10 mouse cellular contexts compared by ENCODE assay signal in the genomic region with DNA sequence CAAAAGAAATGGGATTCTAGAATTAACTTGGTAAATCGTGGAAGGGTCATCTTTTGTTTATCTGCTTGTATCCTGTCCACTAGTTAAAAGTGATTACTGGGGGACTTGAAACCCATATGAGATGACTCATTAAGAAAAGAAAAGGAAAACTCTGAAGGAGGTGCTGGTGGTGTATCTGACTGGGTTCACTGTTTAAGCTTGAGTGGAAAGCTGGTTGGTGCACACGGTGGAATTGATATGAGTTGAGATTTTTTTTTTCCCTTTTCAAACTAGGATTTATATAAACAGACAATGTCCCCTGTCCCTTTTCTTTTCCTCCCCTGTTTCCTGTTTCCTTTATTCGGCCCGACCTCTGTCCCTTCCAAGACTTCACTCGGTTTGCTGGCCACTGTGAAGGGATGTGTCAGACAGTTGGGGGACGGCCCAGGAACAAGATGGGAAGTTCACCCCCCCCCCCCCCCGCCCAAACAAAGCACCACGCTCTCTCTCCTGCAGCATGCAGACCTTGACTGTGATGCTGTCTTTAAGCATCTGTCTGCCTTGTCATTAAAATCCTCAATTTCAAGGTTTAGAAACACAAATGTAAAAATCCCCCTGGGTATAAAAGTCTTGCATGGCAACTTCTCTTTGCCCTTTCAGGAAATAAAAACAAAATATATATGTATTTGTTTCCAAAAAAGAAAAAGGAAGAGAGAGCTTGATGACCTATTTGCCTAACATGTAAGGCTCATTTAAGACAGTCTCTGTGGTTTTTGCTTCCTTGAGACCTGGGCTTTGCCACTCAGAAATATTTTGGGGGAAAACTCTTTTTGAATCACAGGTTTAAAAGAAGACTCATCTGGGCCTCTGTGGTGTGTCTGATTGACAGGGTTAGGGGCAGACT.
DNase-seq lines count a peak whose midpoint lies in the region; ATAC-seq lines count a peak whose summit lies in the region.
"Had no signal": no experiment of that assay in that cellular context is flagged by ENCODE, and none has a peak within 500 bp of the region (broad histone marks: within the 10 kb centered on the region; RNA-seq: fewer than 3 reads in every experiment).

No protein-coding gene starts in this region.

- 9% methylated on average over 8 of the region's 8 CpGs for WGBS in kidney, embryonic 14.5 days
- 31% methylated on average over 8 of the region's 8 CpGs for WGBS in embryonic facial prominence, embryonic 15.5 days
- 2% methylated on average over 8 of the region's 8 CpGs for WGBS in hindbrain, embryonic 11.5 days
- 4% methylated on average over 8 of the region's 8 CpGs for WGBS in midbrain, embryonic 16.5 days

- no peak overlapping the region for H3K4me3 ChIP-seq in kidney, embryonic 14.5 days (ENCODE audit: low read length)
- H3K4me3 ChIP-seq in embryonic facial prominence, embryonic 15.5 days (replicated peaks), result no peak overlapping the region
- no peak overlapping the region for H3K4me3 ChIP-seq in hindbrain, embryonic 11.5 days (ENCODE audit: low read depth, low read length)
- H3K4me3 ChIP-seq in midbrain, embryonic 16.5 days (ENCODE audit: low read depth, low read length), result peak overlapping the region; percentile 18
- H3K4me3 ChIP-seq: liver, embryonic 13.5 days had no signal

- no peak for ATAC-seq in kidney, embryonic 14.5 days (ENCODE audit: low FRiP score, low TSS enrichment)
- no peak for ATAC-seq in embryonic facial prominence, embryonic 15.5 days (ENCODE audit: insufficient number of reproducible peaks, low FRiP score, low TSS enrichment, low read depth)
- no peak for ATAC-seq in hindbrain, embryonic 11.5 days (ENCODE audit: low FRiP score)
- no peak for ATAC-seq in midbrain, embryonic 16.5 days

- no peak overlapping the region; the same call in 1 of the 2 replicates for H3K27ac ChIP-seq in kidney, embryonic 14.5 days (ENCODE audit: low read depth, low read length)
- 0 out of 2 replicates have a peak overlapping the region, but pooled peaks have one; percentile 92 for H3K27ac ChIP-seq in embryonic facial prominence, embryonic 15.5 days (replicated peaks)
- peak overlapping the region; percentile 82 for H3K27ac ChIP-seq in hindbrain, embryonic 11.5 days (ENCODE audit: low read depth, low read length)
- H3K27ac ChIP-seq in midbrain, embryonic 16.5 days (ENCODE audit: low read length), result peak overlapping the region; percentile 100

- H3K4me2 ChIP-seq in kidney, embryonic 14.5 days (replicated peaks; ENCODE audit: low read depth, low read length), result 0 out of 2 replicates have a peak overlapping the region, but pooled peaks have one; percentile 5
- no peak overlapping the region for H3K4me2 ChIP-seq in embryonic facial prominence, embryonic 15.5 days (replicated peaks)
- peak overlapping the region; percentile 20 for H3K4me2 ChIP-seq in hindbrain, embryonic 11.5 days (replicated peaks; ENCODE audit: low read depth, low read length)
- H3K4me2 ChIP-seq in midbrain, embryonic 16.5 days (ENCODE audit: low read length), result peak overlapping the region; percentile 96
- H3K4me2 ChIP-seq: liver, embryonic 13.5 days had no signal

- no peak for DNase-seq in kidney, adult 11 months
- no peak for DNase-seq in hindbrain, embryonic 11.5 days (ENCODE audit: low spot score)
- no peak for DNase-seq in urinary bladder, postnatal 4 days (ENCODE audit: low spot score in 2 of 2)
- DNase-seq in layer of hippocampus, adult 18-20 months (ENCODE audit: low spot score in 2 of 2), result no peak
- DNase-seq in layer of hippocampus, postnatal 36 days, result no peak
- DNase-seq: liver, embryonic 13.5 days; right cerebral cortex, postnatal 25 days had no signal

- no peaks in the 10 kb centered on the region for H3K27me3 ChIP-seq in kidney, embryonic 14.5 days (ENCODE audit: control insufficient read depth, insufficient read depth, low read length)
- no peaks in the 10 kb centered on the region for H3K27me3 ChIP-seq in embryonic facial prominence, embryonic 15.5 days
- no peaks in the 10 kb centered on the region for H3K27me3 ChIP-seq in hindbrain, embryonic 11.5 days (ENCODE audit: control insufficient read depth, insufficient read depth, low read length)
- H3K27me3 ChIP-seq in midbrain, embryonic 16.5 days (ENCODE audit: control insufficient read depth, insufficient read depth, low read depth, low read length), result no peaks in the 10 kb centered on the region

- no peak overlapping the region for H3K9ac ChIP-seq in kidney, embryonic 14.5 days (ENCODE audit: low read depth, low read length)
- H3K9ac ChIP-seq in embryonic facial prominence, embryonic 15.5 days, result no peak overlapping the region
- H3K9ac ChIP-seq in hindbrain, embryonic 11.5 days (ENCODE audit: low read depth, low read length), result peak overlapping the region; percentile 49
- H3K9ac ChIP-seq in midbrain, embryonic 16.5 days (ENCODE audit: low read depth, low read length), result peak overlapping the region; percentile 95
- H3K9ac ChIP-seq: liver, embryonic 13.5 days had no signal

- no peaks in the 10 kb centered on the region for H3K36me3 ChIP-seq in kidney, embryonic 14.5 days (ENCODE audit: control insufficient read depth, insufficient read depth, low read length)
- no peaks in the 10 kb centered on the region for H3K36me3 ChIP-seq in embryonic facial prominence, embryonic 15.5 days
- H3K36me3 ChIP-seq in hindbrain, embryonic 11.5 days (ENCODE audit: control insufficient read depth, insufficient read depth, low read length), result no peaks in the 10 kb centered on the region
- H3K36me3 ChIP-seq in midbrain, embryonic 16.5 days (ENCODE audit: control insufficient read depth, insufficient read depth, low read length), result no peaks in the 10 kb centered on the region
- H3K36me3 ChIP-seq: liver, embryonic 13.5 days had no signal

- peaks cover 78% of the 10 kb centered on the region for H3K4me1 ChIP-seq in kidney, embryonic 14.5 days (ENCODE audit: control insufficient read depth, insufficient read depth, low read length)
- H3K4me1 ChIP-seq in embryonic facial prominence, embryonic 15.5 days, result peaks cover 65% of the 10 kb centered on the region
- H3K4me1 ChIP-seq in hindbrain, embryonic 11.5 days (replicated peaks; ENCODE audit: control insufficient read depth, insufficient read depth, low read length), result peaks cover 40% of the 10 kb centered on the region
- peaks cover 59% of the 10 kb centered on the region for H3K4me1 ChIP-seq in midbrain, embryonic 16.5 days (ENCODE audit: control insufficient read depth, insufficient read depth, low read length)

- no peaks in the 10 kb centered on the region for H3K9me3 ChIP-seq in kidney, embryonic 14.5 days (ENCODE audit: control insufficient read depth, low read length)
- no peaks in the 10 kb centered on the region for H3K9me3 ChIP-seq in embryonic facial prominence, embryonic 15.5 days (replicated peaks)
- H3K9me3 ChIP-seq in hindbrain, embryonic 11.5 days (ENCODE audit: control insufficient read depth, low read length), result no peaks in the 10 kb centered on the region
- no peaks in the 10 kb centered on the region for H3K9me3 ChIP-seq in midbrain, embryonic 16.5 days (replicated peaks; ENCODE audit: control insufficient read depth, low read length, poor library complexity, severe bottlenecking)
- H3K9me3 ChIP-seq: liver, embryonic 13.5 days had no signal

Comparison
In these comparisons a context has a peak if more than half of its experiments do, and no peak if none do; other contexts are left out.
1. H3K9ac ChIP-seq: peak in hindbrain, embryonic 11.5 days (single experiment) and midbrain, embryonic 16.5 days (single experiment); none in kidney, embryonic 14.5 days (single experiment) and embryonic facial prominence, embryonic 15.5 days (single experiment).